Mouse (Mus musculus): Measurements from ENCODE around the gene Ccdc107. TPM values are rescaled to one million over a fixed set of nuclear protein-coding genes. Genes with fewer than 3 reads are reported as not detected.

Gene Ccdc107
- polyA plus RNA-seq (2015; fragmentation: Illumina TruSeq; extraction: RNeasy Lipid Tissue Mini Kit (QIAGEN cat#74804); ENCODE audit: insufficient read depth, low read depth, low replicate concordance), result 28.5 TPM

DNA sequence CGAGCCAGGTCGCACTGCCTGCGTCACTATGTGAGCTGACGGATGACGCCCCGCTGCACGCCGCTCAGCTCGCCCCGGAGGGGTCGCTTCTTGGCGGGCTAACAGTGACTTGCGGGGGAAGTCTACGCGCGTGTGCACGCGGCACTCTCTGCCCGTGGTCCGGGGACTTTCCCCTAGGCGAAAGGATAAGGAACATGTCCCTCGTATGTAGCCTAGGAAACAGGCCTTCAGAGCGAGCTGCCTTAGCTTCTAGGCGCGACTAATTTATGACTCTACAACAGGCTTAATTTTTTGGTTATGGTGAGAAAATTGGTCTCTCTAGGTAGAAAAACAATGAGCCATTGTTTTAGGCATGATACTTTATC lies at the start of gene Ccdc107:
Ccdc107 (plus strand) TSS at position 80 of the 365 bp plus-strand sequence.

GRCm38 (mm10) chr4:43454041-43454836 lies 38.5 kb upstream of the Ccdc107 start, which contains the start of gene Cd72:
Gene Cd72, minus strand, starts transcription at chr4:43454628.

GRCm38 (mm10) chr4:43483535-43484091 lies 9.1 kb upstream of the Ccdc107 start, which contains the start of gene Sit1:
Gene Sit1, minus strand, starts transcription at chr4:43483734.

GRCm38 (mm10) chr4:43499407-43500333 lies 7.0 kb downstream of the Ccdc107 start, which contains the start of gene Arhgef39:
Gene Arhgef39, minus strand, starts transcription at chr4:43499695.

GRCm38 (mm10) chr4:43506536-43507185 lies 14.0 kb downstream of the Ccdc107 start, which contains the start of gene Car9:
Gene Car9, plus strand, starts transcription at chr4:43506966.

Other genes starting within 250 kb of the Ccdc107 start
- 0.28 TPM for gene Atp8b5, start 225.7 kb upstream of the Ccdc107 start, polyA plus RNA-seq (2015; fragmentation: Illumina TruSeq; extraction: RNeasy Lipid Tissue Mini Kit (QIAGEN cat#74804); ENCODE audit: insufficient read depth, low read depth, low replicate concordance)
- gene Rusc2, start 110.9 kb upstream of the Ccdc107 start, polyA plus RNA-seq (2015; fragmentation: Illumina TruSeq; extraction: RNeasy Lipid Tissue Mini Kit (QIAGEN cat#74804); ENCODE audit: insufficient read depth, low read depth, low replicate concordance), result 5.5 TPM
- gene Fam166b, start 63.8 kb upstream of the Ccdc107 start, polyA plus RNA-seq (2015; fragmentation: Illumina TruSeq; extraction: RNeasy Lipid Tissue Mini Kit (QIAGEN cat#74804); ENCODE audit: insufficient read depth, low read depth, low replicate concordance), result not detected
- 7.8 TPM for gene Tesk1, start 51.0 kb upstream of the Ccdc107 start, polyA plus RNA-seq (2015; fragmentation: Illumina TruSeq; extraction: RNeasy Lipid Tissue Mini Kit (QIAGEN cat#74804); ENCODE audit: insufficient read depth, low read depth, low replicate concordance)
- 1.8 TPM for gene Cd72, start 38.3 kb upstream of the Ccdc107 start, polyA plus RNA-seq (2015; fragmentation: Illumina TruSeq; extraction: RNeasy Lipid Tissue Mini Kit (QIAGEN cat#74804); ENCODE audit: insufficient read depth, low read depth, low replicate concordance)
- not detected for gene Sit1, start 9.2 kb upstream of the Ccdc107 start, polyA plus RNA-seq (2015; fragmentation: Illumina TruSeq; extraction: RNeasy Lipid Tissue Mini Kit (QIAGEN cat#74804); ENCODE audit: insufficient read depth, low read depth, low replicate concordance)
- gene Arhgef39, start 6.8 kb downstream of the Ccdc107 start, polyA plus RNA-seq (2015; fragmentation: Illumina TruSeq; extraction: RNeasy Lipid Tissue Mini Kit (QIAGEN cat#74804); ENCODE audit: insufficient read depth, low read depth, low replicate concordance), result 3.8 TPM
- not detected for gene Car9, start 14.1 kb downstream of the Ccdc107 start, polyA plus RNA-seq (2015; fragmentation: Illumina TruSeq; extraction: RNeasy Lipid Tissue Mini Kit (QIAGEN cat#74804); ENCODE audit: insufficient read depth, low read depth, low replicate concordance)
- 37.2 TPM for gene Tpm2, start 30.9 kb downstream of the Ccdc107 start, polyA plus RNA-seq (2015; fragmentation: Illumina TruSeq; extraction: RNeasy Lipid Tissue Mini Kit (QIAGEN cat#74804); ENCODE audit: insufficient read depth, low read depth, low replicate concordance)
- gene Creb3, start 69.4 kb downstream of the Ccdc107 start, polyA plus RNA-seq (2015; fragmentation: Illumina TruSeq; extraction: RNeasy Lipid Tissue Mini Kit (QIAGEN cat#74804); ENCODE audit: insufficient read depth, low read depth, low replicate concordance), result 21.2 TPM
- 19.2 TPM for gene Tln1, start 69.8 kb downstream of the Ccdc107 start, polyA plus RNA-seq (2015; fragmentation: Illumina TruSeq; extraction: RNeasy Lipid Tissue Mini Kit (QIAGEN cat#74804); ENCODE audit: insufficient read depth, low read depth, low replicate concordance)
- 6.8 TPM for gene Rgp1, start 85.8 kb downstream of the Ccdc107 start, polyA plus RNA-seq (2015; fragmentation: Illumina TruSeq; extraction: RNeasy Lipid Tissue Mini Kit (QIAGEN cat#74804); ENCODE audit: insufficient read depth, low read depth, low replicate concordance)
- gene Gba2, start 86.0 kb downstream of the Ccdc107 start, polyA plus RNA-seq (2015; fragmentation: Illumina TruSeq; extraction: RNeasy Lipid Tissue Mini Kit (QIAGEN cat#74804); ENCODE audit: insufficient read depth, low read depth, low replicate concordance), result 4.6 TPM
- not detected for gene Msmp, start 91.6 kb downstream of the Ccdc107 start, polyA plus RNA-seq (2015; fragmentation: Illumina TruSeq; extraction: RNeasy Lipid Tissue Mini Kit (QIAGEN cat#74804); ENCODE audit: insufficient read depth, low read depth, low replicate concordance)
- 10.7 TPM for gene Npr2, start 139.0 kb downstream of the Ccdc107 start, polyA plus RNA-seq (2015; fragmentation: Illumina TruSeq; extraction: RNeasy Lipid Tissue Mini Kit (QIAGEN cat#74804); ENCODE audit: insufficient read depth, low read depth, low replicate concordance)
- gene Spag8, start 160.7 kb downstream of the Ccdc107 start, polyA plus RNA-seq (2015; fragmentation: Illumina TruSeq; extraction: RNeasy Lipid Tissue Mini Kit (QIAGEN cat#74804); ENCODE audit: insufficient read depth, low read depth, low replicate concordance), result 1.1 TPM
- gene Hint2, start 163.6 kb downstream of the Ccdc107 start, polyA plus RNA-seq (2015; fragmentation: Illumina TruSeq; extraction: RNeasy Lipid Tissue Mini Kit (QIAGEN cat#74804); ENCODE audit: insufficient read depth, low read depth, low replicate concordance), result 22.0 TPM
- 1.8 TPM for gene Tmem8b, start 176.1 kb downstream of the Ccdc107 start, polyA plus RNA-seq (2015; fragmentation: Illumina TruSeq; extraction: RNeasy Lipid Tissue Mini Kit (QIAGEN cat#74804); ENCODE audit: insufficient read depth, low read depth, low replicate concordance)
- 0.20 TPM for gene Fam221b, start 176.2 kb downstream of the Ccdc107 start, polyA plus RNA-seq (2015; fragmentation: Illumina TruSeq; extraction: RNeasy Lipid Tissue Mini Kit (QIAGEN cat#74804); ENCODE audit: insufficient read depth, low read depth, low replicate concordance)
- not detected for gene Olfr70, start 207.9 kb downstream of the Ccdc107 start, polyA plus RNA-seq (2015; fragmentation: Illumina TruSeq; extraction: RNeasy Lipid Tissue Mini Kit (QIAGEN cat#74804); ENCODE audit: insufficient read depth, low read depth, low replicate concordance)
- gene Olfr71, start 217.4 kb downstream of the Ccdc107 start, polyA plus RNA-seq (2015; fragmentation: Illumina TruSeq; extraction: RNeasy Lipid Tissue Mini Kit (QIAGEN cat#74804); ENCODE audit: insufficient read depth, low read depth, low replicate concordance), result not detected
- 3.5 TPM for gene Hrct1, start 234.3 kb downstream of the Ccdc107 start, polyA plus RNA-seq (2015; fragmentation: Illumina TruSeq; extraction: RNeasy Lipid Tissue Mini Kit (QIAGEN cat#74804); ENCODE audit: insufficient read depth, low read depth, low replicate concordance)
- gene Spaar, start 237.1 kb downstream of the Ccdc107 start, polyA plus RNA-seq (2015; fragmentation: Illumina TruSeq; extraction: RNeasy Lipid Tissue Mini Kit (QIAGEN cat#74804); ENCODE audit: insufficient read depth, low read depth, low replicate concordance), result 0.65 TPM